Mouse (Mus musculus) limb, embryonic 14.5 days (tissue): Measurements from ENCODE around the gene Cutc. TPM values are rescaled to one million over a fixed set of nuclear protein-coding genes. Genes with fewer than 3 reads are reported as not detected.

Experiments
- ATAC-seq: fragments of 200-750 bp; cut with Nextera tagmentation; 2 replicates; pipeline ENCODE4 v1.8.0; 2017; ENCODE audit warnings: low read depth, moderate number of reproducible peaks, moderate TSS enrichment; ENCODE audit not compliant: low FRiP score
- DNase-seq: peaks from one replicate; pipeline ENCODE4 v3.0.0-alpha.2; 2015; ENCODE audit warnings: low spot score
- H3K27ac ChIP-seq: fragments of 300-500 bp; sonication (generic); replicated peaks from 2 replicates; pipeline ENCODE4 v1.5.1; 2014; ENCODE audit warnings: low read depth, mild to moderate bottlenecking, low read length, moderate library complexity, mixed read lengths
- H3K27me3 ChIP-seq: fragments of 300-500 bp; sonication (generic); 2 replicates; pipeline ENCODE4 v1.6.1; 2014; ENCODE audit warnings: low read length, mixed read lengths; ENCODE audit not compliant: control insufficient read depth, insufficient read depth
- H3K36me3 ChIP-seq: fragments of 300-500 bp; sonication (generic); 2 replicates; pipeline ENCODE4 v1.6.1; 2014; ENCODE audit warnings: mild to moderate bottlenecking, low read length, moderate library complexity, mixed read lengths; ENCODE audit not compliant: control insufficient read depth, insufficient read depth
- H3K4me1 ChIP-seq: fragments of 300-500 bp; sonication (generic); 2 replicates; pipeline ENCODE4 v1.6.1; 2014; ENCODE audit warnings: antibody characterized with exemption, low read length, mixed read lengths; ENCODE audit not compliant: control insufficient read depth, insufficient read depth
- H3K4me2 ChIP-seq: fragments of 300-500 bp; sonication (generic); replicated peaks from 2 replicates; pipeline ENCODE4 v1.6.1; 2014; ENCODE audit warnings: low read depth, mild to moderate bottlenecking, low read length, moderate library complexity; ENCODE audit not compliant: severe bottlenecking
- H3K4me3 ChIP-seq: fragments of 300-500 bp; sonication (generic); replicated peaks from 2 replicates; pipeline ENCODE4 v1.5.1; 2014; ENCODE audit warnings: low read length
- H3K9ac ChIP-seq: fragments of 300-500 bp; sonication (generic); 2 replicates; pipeline ENCODE4 v1.6.1; 2014; ENCODE audit warnings: mild to moderate bottlenecking, low read depth, low read length, moderate library complexity; ENCODE audit not compliant: severe bottlenecking
- H3K9me3 ChIP-seq: fragments of 300-500 bp; sonication (generic); 2 replicates; pipeline ENCODE4 v1.6.1; 2016; ENCODE audit warnings: low read length; ENCODE audit not compliant: control insufficient read depth
- POLR2A ChIP-seq: fragments of 200-500 bp; IDR thresholded peaks from 2 replicates; pipeline ENCODE4 v1.8.0; 2012; ENCODE audit warnings: inconsistent platforms, mild to moderate bottlenecking, moderate library complexity, borderline replicate concordance; ENCODE audit not compliant: insufficient read depth, insufficient read length; ENCODE audit errors: extremely low read depth
- WGBS: fragments of 180-500 bp; shearing (Covaris S2); extraction: QIAGEN DNeasy Blood & Tissue Kit; methylation state at CpG from one replicate; pipeline ENCODE4 v1.1.7; 2014; 5-methylcytosine and 5-hydroxymethylcytosine counted together
- polyA plus RNA-seq, 2 experiments: library from polyadenylated mRNA; depleted of rRNA in 1 of 2; stranded (reverse) in 1 of 2; unstranded in 1 of 2; fragments of >200 nt; fragmentation: Nextera tagmentation in 1 of 2; extraction: Ambion mirVana in 1 of 2; gene quantifications; 2 replicates each; pipeline versions ENCODE4 v1.2.1 to v1.2.3; 2012 to 2014

The Cutc gene
- polyA plus RNA-seq, 2 experiments: 8.2 to 13.0 TPM

DNA sequence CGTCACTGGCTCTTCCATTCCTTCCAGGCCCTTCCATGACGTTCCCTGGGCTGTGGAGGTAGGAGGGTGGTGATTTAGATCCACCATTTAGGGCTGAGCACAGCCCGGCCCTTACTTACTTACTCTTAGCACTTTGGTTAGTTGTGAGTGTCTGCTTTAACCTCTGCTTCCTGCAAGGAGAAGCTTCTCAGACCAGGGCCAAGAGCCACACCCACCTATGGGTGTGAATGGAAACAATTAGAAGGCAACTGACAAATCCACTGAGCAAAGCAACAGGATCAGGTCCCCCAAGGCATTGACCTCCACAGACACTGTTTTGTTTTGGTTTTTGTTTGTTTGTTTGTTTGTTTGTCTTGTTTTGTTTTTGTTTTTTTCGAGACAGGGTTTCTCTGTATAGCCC, 56.5 kb downstream of the Cutc start:
- no peak overlapping the region for H3K27ac ChIP-seq
- WGBS: 42% methylated on average over 4 of the region's 4 CpGs
- no peak for TF ChIP-seq POLR2A
- H3K4me2 ChIP-seq: no peak overlapping the region
- no peak overlapping the region for H3K9ac ChIP-seq
- H3K27me3 ChIP-seq: no peaks in the 10 kb centered on the region
- no peaks in the 10 kb centered on the region for H3K4me1 ChIP-seq
- H3K36me3 ChIP-seq: no peaks in the 10 kb centered on the region
- no peak for ATAC-seq
- H3K9me3 ChIP-seq: no peaks in the 10 kb centered on the region
- no peak for DNase-seq
- H3K4me3 ChIP-seq: no peak overlapping the region

DNA sequence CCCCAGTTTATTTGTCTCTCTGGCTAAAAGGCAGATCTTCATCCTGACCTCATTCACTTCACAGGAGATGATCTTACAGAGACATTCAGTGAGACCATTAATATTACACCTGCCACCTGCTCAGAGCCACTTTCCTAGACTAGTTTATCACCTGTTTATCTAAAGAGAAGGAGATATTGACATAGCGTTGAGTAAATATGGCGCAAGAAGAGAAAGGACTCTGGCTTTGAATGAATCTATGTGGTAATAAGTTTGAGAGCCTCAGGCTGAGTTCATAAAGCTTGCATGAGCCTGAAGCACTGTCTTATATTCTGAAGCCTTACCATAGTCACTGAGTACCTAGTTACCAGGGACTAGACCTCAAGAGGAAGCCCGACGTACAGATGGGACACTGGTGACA, 58.6 kb downstream of the Cutc start:
- no peaks in the 10 kb centered on the region for H3K9me3 ChIP-seq
- no peak overlapping the region for H3K4me2 ChIP-seq
- no peaks in the 10 kb centered on the region for H3K27me3 ChIP-seq
- no peak overlapping the region for H3K4me3 ChIP-seq
- no peak for DNase-seq
- H3K9ac ChIP-seq: no peak overlapping the region
- no peaks in the 10 kb centered on the region for H3K4me1 ChIP-seq
- no peaks in the 10 kb centered on the region for H3K36me3 ChIP-seq
- WGBS: 98% methylated on average over 4 of the region's 4 CpGs
- no peak for TF ChIP-seq POLR2A
- ATAC-seq: no peak
- no peak overlapping the region for H3K27ac ChIP-seq

DNA sequence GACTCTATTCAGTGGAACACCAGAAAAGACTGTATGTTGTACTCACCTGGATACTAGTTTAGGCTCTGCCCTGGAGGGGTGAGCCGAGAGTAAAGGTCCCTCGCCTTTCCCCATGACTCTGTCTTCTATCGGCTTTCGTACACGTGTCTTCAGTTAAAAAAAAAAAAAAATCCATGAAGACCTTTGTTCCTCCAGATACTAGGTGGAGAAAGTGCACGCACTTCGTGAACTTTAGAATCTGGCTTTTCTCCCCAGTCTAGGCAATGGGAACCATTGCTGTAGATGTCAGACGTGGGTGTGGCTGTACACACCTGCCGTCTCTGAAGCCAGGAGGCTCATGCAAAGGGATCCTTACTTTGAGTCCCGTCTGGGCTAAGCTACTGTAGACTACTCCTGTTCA, 60.5 kb downstream of the Cutc start:
- no peak for ATAC-seq
- Histone ChIP-seq H3K4me2 (no peak overlapping the region), H3K36me3 (no peaks in the 10 kb centered on the region), H3K9ac (no peak overlapping the region), H3K27ac (no peak overlapping the region), H3K27me3 (no peaks in the 10 kb centered on the region), H3K9me3 (no peaks in the 10 kb centered on the region), H3K4me3 (no peak overlapping the region), H3K4me1 (no peaks in the 10 kb centered on the region)
- 74% methylated on average over 10 of the region's 10 CpGs for WGBS
- TF ChIP-seq POLR2A: no peak
- no peak for DNase-seq

DNA sequence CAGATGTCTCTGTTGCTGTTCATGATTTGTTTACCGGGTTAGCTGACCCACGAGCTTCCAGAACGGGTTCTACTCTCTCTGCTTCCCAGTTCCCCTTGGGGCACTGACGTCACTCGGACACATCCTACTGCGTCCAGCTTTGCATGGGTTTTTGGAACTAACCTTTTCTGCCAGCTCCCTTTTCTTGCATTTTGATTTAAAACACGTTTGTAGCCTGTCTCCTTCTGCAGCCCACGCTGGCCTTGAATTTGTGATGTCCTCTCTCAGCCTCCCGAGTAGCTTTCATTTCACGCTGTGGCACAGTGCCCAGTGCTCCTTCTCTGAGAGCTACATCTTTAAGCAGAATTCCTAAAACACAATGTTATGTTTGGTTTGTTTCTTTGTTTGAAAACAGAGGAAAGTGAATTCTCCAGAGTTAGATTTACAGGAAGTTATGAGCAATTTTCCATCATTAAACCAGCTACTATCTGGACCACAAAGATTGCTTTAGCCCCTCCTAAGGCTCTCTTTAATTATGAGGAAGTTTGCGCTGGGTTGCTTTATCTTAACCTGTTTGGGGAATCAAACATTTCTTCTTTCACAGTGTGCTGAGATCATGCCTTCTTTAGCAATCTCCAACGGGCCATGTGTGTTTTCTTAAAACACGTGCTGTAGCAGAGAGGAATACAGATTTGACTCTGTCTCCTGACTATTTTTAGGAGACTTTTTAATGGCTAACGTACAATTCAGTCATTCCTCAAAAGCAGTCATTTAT, 63.0 kb downstream of the Cutc start:
- no peak overlapping the region for H3K4me3 ChIP-seq

More for the DNA sequence above, 63.0 kb downstream of the Cutc start:
- Histone ChIP-seq H3K9ac (no peak overlapping the region), H3K9me3 (no peaks in the 10 kb centered on the region), H3K27ac (no peak overlapping the region), H3K4me2 (no peak overlapping the region), H3K4me1 (no peaks in the 10 kb centered on the region), H3K36me3 (no peaks in the 10 kb centered on the region), H3K27me3 (no peaks in the 10 kb centered on the region)
- WGBS: 66% methylated on average over 14 of the region's 14 CpGs
- ATAC-seq (no peak), DNase-seq (peak; percentile 37)
- no peak for TF ChIP-seq POLR2A

Other genes starting within 250 kb of the Cutc start
- 21.9 and 24.5 TPM in 2 replicates for gene Got1, start 228.4 kb upstream of the Cutc start, polyA plus RNA-seq (2012; rRNA removed)
- gene Got1, start 228.4 kb upstream of the Cutc start, polyA plus RNA-seq (2014; fragmentation: Nextera tagmentation; extraction: Ambion mirVana): 20.3 and 21.1 TPM in 2 replicates
- gene Nkx2-3, start 140.7 kb upstream of the Cutc start, polyA plus RNA-seq (2012; rRNA removed): 0.05 TPM in 1 of 2 replicates, not detected in the other
- gene Nkx2-3, start 140.7 kb upstream of the Cutc start, polyA plus RNA-seq (2014; fragmentation: Nextera tagmentation; extraction: Ambion mirVana): not detected in 2 replicates
- gene Slc25a28, start 78.1 kb upstream of the Cutc start, polyA plus RNA-seq (2012; rRNA removed): 70.0 and 77.8 TPM in 2 replicates
- 14.2 and 18.0 TPM in 2 replicates for gene Slc25a28, start 78.1 kb upstream of the Cutc start, polyA plus RNA-seq (2014; fragmentation: Nextera tagmentation; extraction: Ambion mirVana)
- gene Entpd7, start 63.3 kb upstream of the Cutc start, polyA plus RNA-seq (2012; rRNA removed): 9.3 and 10.3 TPM in 2 replicates
- gene Entpd7, start 63.3 kb upstream of the Cutc start, polyA plus RNA-seq (2014; fragmentation: Nextera tagmentation; extraction: Ambion mirVana): 11.8 and 13.2 TPM in 2 replicates
- 15.8 and 17.7 TPM in 2 replicates for gene Cox15, start within 50 bp of the Cutc start, polyA plus RNA-seq (2012; rRNA removed)
- 7.7 and 8.8 TPM in 2 replicates for gene Cox15, start within 50 bp of the Cutc start, polyA plus RNA-seq (2014; fragmentation: Nextera tagmentation; extraction: Ambion mirVana)
- 0.11 and 0.18 TPM in 2 replicates for gene Abcc2, start 29.2 kb downstream of the Cutc start, polyA plus RNA-seq (2012; rRNA removed)
- gene Abcc2, start 29.2 kb downstream of the Cutc start, polyA plus RNA-seq (2014; fragmentation: Nextera tagmentation; extraction: Ambion mirVana): 0.32 TPM in 1 of 2 replicates, not detected in the other
- 33.0 and 39.7 TPM in 2 replicates for gene Dnmbp, start 187.2 kb downstream of the Cutc start, polyA plus RNA-seq (2012; rRNA removed)
- gene Dnmbp, start 187.2 kb downstream of the Cutc start, polyA plus RNA-seq (2014; fragmentation: Nextera tagmentation; extraction: Ambion mirVana): 23.3 and 26.1 TPM in 2 replicates
- 0.19 and 0.26 TPM in 2 replicates for gene Cpn1, start 233.6 kb downstream of the Cutc start, polyA plus RNA-seq (2012; rRNA removed)
- 0.14 TPM in 1 of 2 replicates, not detected in the other for gene Cpn1, start 233.6 kb downstream of the Cutc start, polyA plus RNA-seq (2014; fragmentation: Nextera tagmentation; extraction: Ambion mirVana)